Mouse (Mus musculus) right cerebral cortex, adult 18-20 months (tissue): ENCODE data around the gene Tox4.
A peak's percentile ranks its signal among the peaks of the same experiment; 100 is the strongest.
"Not testable (repeated sequence)": the region's sequence is repeated elsewhere in the genome, so short reads cannot be mapped to it uniquely, and the experiment has no call there.

Experiments used
- DNase-seq: peaks from one replicate; pipeline ENCODE4 v3.0.0; 2022; ENCODE audit warnings: mixed read lengths

Gene Tox4

GRCm38 (mm10) chr14:52278932-52279746 is at the start of gene Tox4, which contains the start of gene Rab2b:
Gene Tox4 (plus strand): TSS chr14:52279146.
Gene Rab2b (minus strand): TSS chr14:52279545.
- DNase-seq = peak; percentile 100

- DNase-seq = no peak
Measured at GRCm38 (mm10) chr14:52232249-52232648, 46.7 kb upstream of the Tox4 start.

GRCm38 (mm10) chr14:52235165-52235564 is 43.8 kb upstream of the Tox4 start:
- no peak for DNase-seq

- no peak for DNase-seq
Measured at GRCm38 (mm10) chr14:52236216-52236615, 42.7 kb upstream of the Tox4 start.

GRCm38 (mm10) chr14:52244041-52244689 is 34.8 kb upstream of the Tox4 start:
- DNase-seq = peak; percentile 99

- DNase-seq = no peak
Measured at GRCm38 (mm10) chr14:52244690-52245042, 34.3 kb upstream of the Tox4 start.

- no peak for DNase-seq
Measured at GRCm38 (mm10) chr14:52246129-52246528, 32.8 kb upstream of the Tox4 start.

GRCm38 (mm10) chr14:52256311-52257175 is 22.4 kb upstream of the Tox4 start:
- peak; percentile 12 for DNase-seq

GRCm38 (mm10) chr14:52257484-52258213 is 21.3 kb upstream of the Tox4 start, which contains the start of gene Chd8:
Gene Chd8 (minus strand): TSS chr14:52257780.
- peak; percentile 99 for DNase-seq

GRCm38 (mm10) chr14:52272781-52273180 is 6.2 kb upstream of the Tox4 start:
- no peak for DNase-seq

GRCm38 (mm10) chr14:52277210-52277609 is 1.7 kb upstream of the Tox4 start:
- DNase-seq = no peak

GRCm38 (mm10) chr14:52279747-52280120 is 788 bp downstream of the Tox4 start:
- DNase-seq = no peak

GRCm38 (mm10) chr14:52283629-52284028 is 4.7 kb downstream of the Tox4 start:
- no peak for DNase-seq

GRCm38 (mm10) chr14:52284191-52284590 is 5.2 kb downstream of the Tox4 start:
- no peak for DNase-seq

- DNase-seq = no peak
Measured at GRCm38 (mm10) chr14:52295558-52296264, 16.8 kb downstream of the Tox4 start.

- DNase-seq = not testable (repeated sequence)
Measured at GRCm38 (mm10) chr14:52303517-52303916, 24.6 kb downstream of the Tox4 start.

GRCm38 (mm10) chr14:52304644-52305271 is 25.8 kb downstream of the Tox4 start, which contains the start of gene Mettl3:
Gene Mettl3 (minus strand): TSS chr14:52305128.
- DNase-seq = peak; percentile 93

- no peak for DNase-seq
Measured at GRCm38 (mm10) chr14:52306100-52306499, 27.2 kb downstream of the Tox4 start.

GRCm38 (mm10) chr14:52310343-52310742 is 31.4 kb downstream of the Tox4 start:
- DNase-seq = not testable (repeated sequence)

GRCm38 (mm10) chr14:52310906-52311305 is 32.0 kb downstream of the Tox4 start:
- peak; percentile 39 for DNase-seq
